Mouse (Mus musculus) right cerebral cortex, adult 2 months (tissue): ENCODE measurements at regions not wholly inside any gene's neighbourhood (a gene's known extent, or its start where the extent isn't known, plus 50 kb on each side); places are given as distances from the start of the nearest gene placed in this dataset.
A peak's percentile ranks its signal among the peaks of the same experiment; 100 is the strongest.

Experiments used
- DNase-seq, 2 experiments: peaks; one replicate each; pipeline ENCODE4 v3.0.0; 2021 to 2022; ENCODE audit warnings: low spot score in 2 of 2

DNA sequence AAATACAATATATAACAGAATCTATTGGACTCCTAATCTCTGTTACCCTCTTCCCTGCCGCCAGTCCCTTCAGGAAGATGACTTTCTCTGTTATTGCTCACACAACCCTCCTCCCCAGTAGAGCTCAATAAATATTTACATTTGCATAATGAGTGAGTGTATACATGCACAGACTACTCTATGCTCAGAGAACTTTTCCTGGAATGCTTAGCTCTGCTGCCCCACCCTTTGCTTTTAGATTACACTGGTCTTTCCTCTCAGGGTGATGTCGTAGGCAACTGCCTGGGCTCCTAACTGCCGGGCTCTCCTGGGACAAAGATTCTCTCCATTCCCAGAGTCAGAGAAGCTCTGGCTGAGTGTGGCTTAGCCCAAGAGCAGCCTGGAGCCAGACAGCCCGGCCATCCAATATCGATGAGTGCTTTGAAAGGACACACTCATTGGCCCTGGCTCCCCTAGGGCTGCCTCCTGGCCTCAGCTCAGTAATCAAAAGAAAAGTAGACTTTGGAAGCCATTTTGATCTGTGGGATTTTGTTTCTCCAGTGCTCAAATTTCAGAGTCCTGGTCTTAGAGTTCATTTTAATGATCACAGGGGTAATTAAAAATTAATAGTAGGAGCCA, 109.2 kb upstream of the Cdh4 start:
- DNase-seq: no peak

DNA sequence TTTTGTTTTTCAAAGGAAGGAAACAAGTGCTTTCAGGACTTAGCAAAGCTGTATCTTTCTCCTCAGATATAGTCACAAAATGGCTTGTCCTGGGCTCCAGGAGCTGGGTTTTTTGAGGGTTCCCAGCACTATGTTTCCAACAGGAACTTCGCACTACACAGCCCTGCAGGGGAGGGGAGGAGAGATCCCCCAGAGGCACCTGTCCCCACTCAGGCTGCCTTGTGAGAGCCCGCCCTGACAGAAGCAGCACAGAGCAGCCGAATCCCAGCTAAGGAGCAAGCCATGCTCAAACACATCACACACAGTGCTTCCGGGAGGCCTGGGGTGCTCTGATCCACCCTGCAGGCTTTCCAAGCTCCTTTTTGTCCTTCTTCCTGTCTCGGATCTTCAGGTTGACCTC, 108.6 kb upstream of the Cdh4 start:
- no peak for DNase-seq

DNA sequence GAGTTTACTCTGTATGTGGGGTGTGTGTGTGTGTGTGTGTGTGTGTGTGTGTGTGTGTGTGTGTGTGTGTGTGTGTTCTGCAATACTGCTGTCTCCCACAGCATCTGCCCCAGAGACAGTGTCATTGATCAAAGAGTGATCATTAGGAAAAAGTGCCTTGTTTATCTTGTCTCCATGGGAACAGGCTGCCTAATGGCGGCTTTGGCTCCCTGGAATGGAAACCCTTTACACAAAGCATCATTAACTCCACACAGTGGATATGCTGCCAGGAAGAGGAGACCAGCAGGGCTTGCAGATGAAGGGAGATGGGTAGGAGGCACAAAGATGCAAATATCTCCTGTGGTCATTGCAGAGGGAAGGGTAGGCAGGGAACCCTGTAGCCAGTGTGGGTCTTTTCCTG, 106.0 kb upstream of the Cdh4 start:
- DNase-seq: no peak

DNA sequence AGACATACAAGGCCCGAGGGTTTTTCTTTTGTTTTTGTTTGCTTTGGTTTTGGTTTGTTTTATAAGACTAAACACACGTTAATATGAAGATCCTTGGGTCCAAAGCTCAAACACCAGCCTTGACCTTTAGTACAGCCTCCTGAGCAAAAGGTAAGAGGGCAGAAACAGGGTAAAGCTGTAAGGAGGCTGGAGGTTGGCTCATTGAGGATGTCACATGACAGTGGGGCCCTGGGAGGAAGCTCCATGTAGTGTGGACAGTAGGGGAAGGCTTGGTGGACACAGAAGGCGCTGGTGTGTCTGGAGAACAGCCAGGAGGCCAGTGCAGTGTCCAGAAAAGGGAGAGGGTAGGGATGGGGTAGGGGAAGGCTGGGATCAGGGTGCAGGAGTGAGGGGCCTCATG, 89.6 kb upstream of the Cdh4 start:
- DNase-seq: no peak

DNA sequence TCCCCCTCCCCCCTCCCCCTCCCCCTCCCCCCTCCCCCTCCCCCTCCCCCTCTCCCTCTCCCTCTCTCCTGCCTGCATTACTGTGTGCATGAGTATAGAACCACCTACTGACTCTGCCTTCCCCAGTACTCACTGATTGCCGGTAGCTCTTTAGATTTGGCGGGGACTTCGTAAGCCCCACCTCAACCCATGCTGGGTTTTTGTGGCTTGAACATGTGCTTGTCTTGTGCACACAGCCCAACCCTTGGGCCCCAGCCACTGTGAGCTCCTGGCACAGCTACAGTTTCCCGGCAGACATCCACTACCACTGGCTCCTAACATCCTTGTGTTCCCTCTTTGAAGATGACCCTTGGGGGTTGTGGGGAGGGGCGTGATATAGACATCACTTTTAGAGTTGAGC, 87.4 kb upstream of the Cdh4 start:
- no peak for DNase-seq

DNA sequence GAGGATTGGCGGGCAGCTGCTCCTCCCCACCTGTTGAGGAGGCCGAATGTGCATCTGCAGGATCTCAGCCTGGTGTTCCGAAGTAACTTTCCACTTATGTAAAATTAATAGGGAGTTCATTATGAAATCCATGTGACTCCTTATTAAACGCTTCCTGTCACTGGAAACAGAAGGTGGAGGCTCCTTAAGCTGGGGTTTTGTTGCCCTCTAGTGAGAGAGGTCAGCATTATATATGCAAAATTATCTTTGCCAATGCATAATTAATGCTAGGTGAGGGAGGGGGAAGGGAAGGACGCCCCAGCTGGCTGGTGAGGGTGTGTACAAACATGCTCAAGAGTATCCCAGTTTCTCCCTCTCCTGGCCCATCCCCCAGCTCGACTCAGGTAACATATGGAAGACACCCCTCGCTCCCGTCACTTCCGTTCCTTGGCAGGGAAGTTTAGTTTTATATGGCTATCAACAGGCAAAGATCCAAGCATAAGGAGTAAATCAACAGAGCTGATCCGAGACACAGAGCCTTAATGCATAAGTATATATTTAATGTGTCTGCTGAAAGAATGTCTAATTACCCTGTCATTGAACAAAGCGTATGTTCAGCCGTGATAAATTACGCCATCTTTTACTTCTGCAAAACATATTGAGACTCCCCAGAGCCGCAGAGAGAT, 71.2 kb upstream of the Cdh4 start:
- no peak for DNase-seq

DNA sequence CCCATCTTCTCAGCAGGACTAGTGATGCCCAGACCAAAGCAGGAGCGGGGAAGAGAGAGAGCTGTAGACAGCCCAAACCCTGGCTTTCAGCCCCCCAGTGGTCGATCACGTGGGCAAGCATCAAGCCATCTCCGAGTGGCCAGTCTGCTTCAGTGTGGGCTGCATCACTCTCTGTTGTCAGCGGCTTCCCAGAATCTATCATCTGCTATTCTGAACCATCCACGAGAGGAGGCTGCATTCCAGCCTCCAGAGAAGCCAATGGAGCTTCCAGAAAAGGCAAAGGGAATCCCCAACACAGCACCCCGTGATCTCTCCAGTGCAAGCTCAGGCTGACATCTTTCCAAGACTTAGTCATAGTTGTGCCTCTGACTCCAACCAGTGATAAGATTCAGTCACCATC, 70.7 kb upstream of the Cdh4 start:
- peak; percentile 39 to 43 for DNase-seq

DNA sequence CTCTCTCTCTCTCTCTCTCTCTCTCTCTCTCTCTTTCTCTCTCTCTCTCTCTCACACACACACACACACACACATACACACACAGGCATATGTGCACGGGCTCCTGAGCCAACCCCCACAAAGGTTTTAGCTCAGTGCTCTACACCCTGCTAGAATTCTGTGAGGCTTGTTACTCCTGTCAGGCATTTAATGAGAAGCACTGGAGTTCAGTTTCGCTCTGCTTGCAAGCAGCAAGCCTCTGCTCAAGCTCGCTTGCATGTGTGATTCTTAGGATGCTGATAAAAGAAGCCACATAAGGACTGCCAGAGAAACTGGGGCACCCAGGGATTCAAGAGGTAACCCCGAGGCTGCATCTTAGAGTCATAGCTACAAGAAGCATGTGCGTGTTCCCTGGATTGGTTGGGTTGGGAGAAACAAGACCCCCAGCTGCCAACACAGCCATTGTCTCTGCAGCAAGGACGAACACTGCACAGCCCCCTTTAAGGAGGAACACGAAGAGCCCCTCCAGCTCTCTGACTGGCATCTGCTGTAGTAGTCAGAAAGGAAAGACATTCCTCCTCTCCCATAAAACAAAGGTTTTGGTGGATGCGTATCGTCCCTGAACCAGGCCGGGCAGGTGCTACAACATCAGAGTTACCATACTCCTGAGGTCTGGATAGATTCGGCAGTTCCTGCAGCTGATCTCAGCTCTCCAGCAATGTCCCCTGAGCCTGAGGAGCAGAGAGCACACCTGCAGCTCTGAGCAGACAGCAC, 62.4 kb upstream of the Cdh4 start:
- no peak for DNase-seq

DNA sequence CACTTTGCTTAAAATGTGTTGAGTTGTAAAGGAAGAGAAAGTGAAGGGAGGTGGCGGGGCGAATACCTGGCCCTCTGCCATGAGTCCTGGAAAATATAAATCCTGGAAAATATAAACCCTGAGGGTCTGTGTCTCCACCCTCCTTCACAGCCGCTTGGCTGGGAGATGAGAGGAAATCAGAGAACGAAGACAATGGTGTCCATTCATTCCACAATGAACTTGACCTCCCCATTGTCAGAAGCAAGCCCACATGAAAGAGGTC, 61.9 kb upstream of the Cdh4 start:
- DNase-seq: no peak

DNA sequence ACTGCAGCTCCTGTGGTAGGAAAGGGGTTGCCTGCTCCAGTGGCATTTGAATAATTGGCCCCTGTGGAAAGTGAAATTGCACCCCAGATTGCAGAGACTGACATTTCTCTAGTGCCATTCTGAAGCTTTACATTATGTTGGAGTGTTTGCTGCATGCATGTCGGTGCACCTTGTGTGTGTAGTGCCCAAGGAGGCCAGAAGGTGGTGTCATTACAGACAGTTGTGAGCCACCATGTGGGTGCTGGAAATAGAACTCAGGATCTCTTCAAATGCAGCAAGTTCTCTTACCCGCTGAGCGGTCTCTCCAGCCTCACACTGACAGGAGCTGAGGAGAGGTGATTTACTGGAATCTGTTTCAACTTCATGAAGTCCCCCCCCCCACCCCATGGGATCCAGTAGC, 60.3 kb upstream of the Cdh4 start:
- DNase-seq: no peak

DNA sequence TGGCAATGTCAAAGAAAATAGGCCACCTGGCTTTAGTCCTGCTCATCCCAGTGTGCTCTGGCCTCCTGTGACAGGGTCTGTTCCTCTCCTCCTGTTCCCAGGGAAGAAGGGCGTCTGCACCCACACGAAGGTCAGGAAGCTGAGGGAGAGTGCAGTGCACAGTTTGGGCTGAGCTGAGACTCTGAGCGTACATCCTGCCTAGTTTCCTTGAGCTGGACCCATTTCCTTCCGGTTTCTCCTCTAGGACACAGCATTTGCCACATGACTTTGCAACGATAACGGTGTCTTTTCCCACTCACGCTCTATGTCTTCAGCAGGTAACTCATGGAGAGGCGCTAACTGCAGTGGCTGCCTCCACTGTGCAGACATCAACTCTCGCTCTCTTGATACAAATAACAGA, 59.6 kb upstream of the Cdh4 start:
- DNase-seq: no peak

DNA sequence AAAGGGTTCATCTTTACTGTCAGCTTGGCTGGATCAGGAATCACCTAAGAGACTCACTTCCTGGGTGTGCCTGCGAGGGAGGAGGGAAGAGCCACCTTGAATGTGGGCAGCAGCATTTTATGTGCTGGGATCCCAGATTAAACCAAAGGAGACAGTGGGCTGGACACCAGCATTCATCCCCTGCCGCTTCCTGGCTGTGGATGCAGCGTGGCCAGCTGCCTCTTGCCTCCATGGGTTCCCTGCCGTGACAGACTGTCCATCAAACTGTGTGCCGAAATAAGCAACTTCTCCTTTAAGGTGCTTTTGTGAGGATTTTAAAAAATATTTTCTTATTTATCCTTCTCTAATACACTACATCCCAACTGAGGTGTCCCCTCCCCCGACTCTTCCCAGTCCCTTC, 55.4 kb upstream of the Cdh4 start:
- no peak for DNase-seq

DNA sequence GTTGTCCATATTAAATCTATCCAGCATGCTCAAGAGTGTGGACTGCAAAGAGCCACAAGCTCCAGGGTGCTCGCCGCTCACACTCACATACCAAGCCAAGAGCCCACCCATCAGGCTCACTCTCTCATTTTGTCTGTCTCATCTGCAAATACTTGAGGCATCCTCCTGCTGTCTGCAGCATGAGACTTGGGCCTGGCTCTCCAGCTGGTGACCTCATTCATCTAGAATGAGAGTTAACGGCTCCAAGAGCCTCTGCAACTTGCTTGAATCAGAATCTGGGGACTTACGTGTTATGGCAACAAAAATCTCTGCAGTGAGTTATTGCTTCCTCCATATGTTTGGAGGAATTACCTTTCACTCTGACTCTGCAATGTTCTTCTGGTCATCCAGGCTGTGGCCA, 51.7 kb upstream of the Cdh4 start:
- DNase-seq: peak in 1 of 2 experiments; percentile 10

DNA sequence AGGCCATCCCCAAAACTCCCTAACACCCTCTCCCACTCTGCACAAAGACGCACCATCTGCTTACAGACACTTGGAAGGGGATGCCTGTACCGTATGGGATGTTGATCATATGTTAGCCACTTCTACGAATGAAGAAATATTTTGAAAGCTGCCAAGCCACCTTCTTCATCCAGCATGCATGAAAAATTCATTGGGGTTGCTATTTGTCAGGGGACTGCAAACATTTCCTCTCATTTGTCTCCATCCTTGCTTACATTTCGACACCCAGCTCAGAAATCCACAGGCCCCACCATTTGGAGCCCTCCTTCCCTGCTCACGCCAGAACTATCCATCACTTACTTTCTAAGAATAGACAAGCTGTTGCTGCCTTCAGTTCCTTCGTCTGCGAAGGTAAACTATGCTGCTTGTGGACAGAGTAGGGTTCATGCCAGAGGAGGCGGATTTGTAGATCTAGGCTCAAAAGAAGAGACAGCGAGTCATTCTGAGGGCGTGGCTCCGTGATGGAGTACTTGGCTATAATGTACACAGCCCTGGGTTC, 51.2 kb upstream of the Cdh4 start:
- DNase-seq: peak; percentile 9 to 27
